ENCODE assay signal across 9 mouse cellular contexts in genomic region chr11:104197861-104198260, GRCm38 (mm10). TPM values are rescaled to one million over a fixed set of nuclear protein-coding genes. Genes with fewer than 3 reads are reported as not detected.
A peak's percentile ranks its signal among the peaks of the same experiment; 100 is the strongest.
DNase-seq lines count a peak whose midpoint lies in the region; ATAC-seq and TF ChIP-seq lines count a peak whose summit lies in the region.
"Had no signal": no experiment of that assay in that cellular context is flagged by ENCODE, and none has a peak within 500 bp of the region (broad histone marks: within the 10 kb centered on the region; RNA-seq: fewer than 3 reads in every experiment).

No protein-coding gene starts in this region.

- no peaks in the 10 kb centered on the region for H3K36me3 ChIP-seq in kidney, embryonic 15.5 days
- no peaks in the 10 kb centered on the region for H3K36me3 ChIP-seq in liver, postnatal 0 days (replicated peaks; ENCODE audit: insufficient read depth, low read length)

- H3K27me3 ChIP-seq in kidney, embryonic 15.5 days: peaks cover 15% of the 10 kb centered on the region
- H3K27me3 ChIP-seq in liver, postnatal 0 days (ENCODE audit: insufficient read depth, low read length): peaks cover 13% of the 10 kb centered on the region
- H3K27me3 ChIP-seq in cerebellum, adult 2 months (ENCODE audit: control insufficient read depth, insufficient read depth, low read length): no peaks in the 10 kb centered on the region

- no peak overlapping the region for H3K9ac ChIP-seq in kidney, embryonic 15.5 days
- no peak overlapping the region for H3K9ac ChIP-seq in liver, postnatal 0 days (replicated peaks)

- 0 out of 2 replicates have a peak, but pooled peaks cover 5% of the 10 kb centered on the region for H3K9me3 ChIP-seq in kidney, embryonic 15.5 days (replicated peaks)
- no peaks in the 10 kb centered on the region for H3K9me3 ChIP-seq in liver, postnatal 0 days (ENCODE audit: low read length)

- no peak overlapping the region for H3K27ac ChIP-seq in kidney, embryonic 15.5 days
- no peak overlapping the region for H3K27ac ChIP-seq in liver, postnatal 0 days (ENCODE audit: low read depth)
- no peak overlapping the region for H3K27ac ChIP-seq in cerebellum, adult 2 months (ENCODE audit: insufficient read depth, low read length)

- no peak overlapping the region for H3K4me2 ChIP-seq in kidney, embryonic 15.5 days
- H3K4me2 ChIP-seq in liver, postnatal 0 days (ENCODE audit: low read depth, low read length): no peak overlapping the region

- DNase-seq in kidney, adult 18-20 months: peak; percentile 9
- peak; percentile 38 for DNase-seq in ES-CJ7 (ENCODE audit: low read depth, low spot score)
- DNase-seq in c-Kit-positive CD71-negative TER-119-negative erythroid progenitor cells, embryonic 14.5 days (ENCODE audit: low read depth): peak; percentile 20
- DNase-seq in liver, postnatal 0 days: peak; percentile 45
- no peak for DNase-seq in layer of hippocampus, adult 9-11 months
- no peak for DNase-seq in cerebellum, adult 2 months

- H3K4me3 ChIP-seq in kidney, embryonic 15.5 days (replicated peaks): no peak overlapping the region
- H3K4me3 ChIP-seq in liver, postnatal 0 days (ENCODE audit: low read depth, low read length): no peak overlapping the region
- no peak overlapping the region for H3K4me3 ChIP-seq in cerebellum, adult 2 months (replicated peaks; ENCODE audit: insufficient read depth, low read depth, low read length)

- ATAC-seq in kidney, embryonic 15.5 days (replicated peaks; ENCODE audit: low FRiP score): no peak
- ATAC-seq in liver, postnatal 0 days: no peak
- no peak for ATAC-seq in monocyte, adult 5-6 weeks (replicated peaks; ENCODE audit: insufficient number of reproducible peaks, low FRiP score, low TSS enrichment, poor library complexity, severe bottlenecking)

- TF ChIP-seq EP300 in liver, postnatal 0 days (IDR thresholded peaks at IDR 0.05; ENCODE audit: low read depth): no peak

- WGBS in kidney, embryonic 15.5 days: 4% methylated on average over 10 of the region's 10 CpGs
- 10% methylated on average over 10 of the region's 10 CpGs for WGBS in liver, postnatal 0 days (ENCODE audit: insufficient replicate concordance)
- 39% methylated on average over 10 of the region's 10 CpGs for WGBS in cerebellum, adult 2 months

- no peak for TF ChIP-seq POLR2A in cerebellum, adult 2 months (IDR thresholded peaks at IDR 0.05; ENCODE audit: borderline replicate concordance, insufficient read depth, low read length)

- H3K4me1 ChIP-seq in kidney, embryonic 15.5 days: 0 out of 2 replicates have a peak, but pooled peaks cover 2% of the 10 kb centered on the region
- H3K4me1 ChIP-seq in liver, postnatal 0 days (ENCODE audit: insufficient read depth): no peaks in the 10 kb centered on the region
- H3K4me1 ChIP-seq in cerebellum, adult 2 months (ENCODE audit: control insufficient read depth, insufficient read depth, low read length): peaks cover 4% of the 10 kb centered on the region; the same call in 1 of the 2 replicates

- no peak for TF ChIP-seq CTCF in liver, postnatal 0 days (IDR thresholded peaks at IDR 0.05; ENCODE audit: low read depth)
- no peak for TF ChIP-seq CTCF in cerebellum, adult 2 months (IDR thresholded peaks at IDR 0.05; ENCODE audit: borderline replicate concordance, insufficient read depth, low read depth, low read length)

RNA-seq across cellular contexts. Expression of gene Sppl2c, which starts 11.7 kb away (rescaled TPM):
- not detected in 2 replicates for polyA plus RNA-seq in kidney, embryonic 15.5 days (2015; fragmentation: Nextera tagmentation; extraction: Ambion mirVana)
- polyA plus RNA-seq in liver, postnatal 0 days (2015; fragmentation: Nextera tagmentation; extraction: Ambion mirVana): not detected in 2 replicates
- total RNA-seq in monocyte, adult 5-6 weeks (2017): not detected in 3 replicates
- not detected in 2 replicates for polyA plus RNA-seq in cerebellum, adult 2 months (2012; rRNA removed)
- polyA plus RNA-seq: urinary bladder, adult 2 months had no signal

RNA-seq across cellular contexts. Expression of gene Mapt, which starts 33.3 kb away (rescaled TPM):
- 9.8 and 13.6 TPM in 2 replicates for polyA plus RNA-seq in kidney, embryonic 15.5 days (2015; fragmentation: Nextera tagmentation; extraction: Ambion mirVana)
- 0.28 and 0.33 TPM in 2 replicates for polyA plus RNA-seq in liver, postnatal 0 days (2015; fragmentation: Nextera tagmentation; extraction: Ambion mirVana)
- total RNA-seq in monocyte, adult 5-6 weeks (2017): 0.38 TPM in 1 of 3 replicates, not detected in the others
- polyA plus RNA-seq in cerebellum, adult 2 months (2012; rRNA removed): 273 and 275 TPM in 2 replicates

Comparison
In these comparisons a context has a peak if more than half of its experiments do, and no peak if none do; other contexts are left out.
1. DNase-seq: peak in kidney, adult 18-20 months (single experiment), ES-CJ7 (single experiment), c-Kit-positive CD71-negative TER-119-negative erythroid progenitor cells, embryonic 14.5 days (single experiment) and liver, postnatal 0 days (single experiment); none in layer of hippocampus, adult 9-11 months (single experiment) and cerebellum, adult 2 months (0 of 2).
2. RNA of gene Mapt, which starts 33.3 kb away (polyA plus RNA-seq): 273 to 275 TPM in cerebellum, adult 2 months; 9.8 to 13.6 TPM in kidney, embryonic 15.5 days and 0.28 to 0.33 TPM in liver, postnatal 0 days; every median in the first group is over 10 times any median in the second.